In the genomic region with DNA sequence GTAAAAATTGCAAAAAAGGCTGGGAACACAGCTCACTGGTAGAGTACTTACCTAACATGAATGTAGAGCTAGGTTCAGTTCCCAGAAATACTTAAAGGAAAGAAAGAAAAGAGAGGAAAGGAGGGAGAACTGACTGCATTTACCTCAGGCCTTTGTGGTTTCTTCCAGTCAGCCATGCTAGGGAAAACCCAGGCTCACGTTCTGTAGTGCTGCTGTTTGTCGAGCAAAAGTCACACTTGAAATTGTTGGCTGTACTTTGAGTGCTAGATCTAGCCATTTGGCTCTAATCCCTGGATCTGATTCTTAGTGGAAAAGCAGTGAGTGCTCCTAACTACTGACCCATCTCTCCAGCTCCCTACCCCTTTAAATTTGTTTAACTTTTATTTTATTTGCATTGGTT, we compare ENCODE assay signal across 16 mouse cellular contexts. TPM values are rescaled to one million over a fixed set of nuclear protein-coding genes. Genes with fewer than 3 reads are reported as not detected.
"Had no signal": no experiment of that assay in that cellular context is flagged by ENCODE, and none has a peak within 500 bp of the region (broad histone marks: within the 10 kb centered on the region; RNA-seq: fewer than 3 reads in every experiment).

No protein-coding gene starts in this region.

- H3K9me3 ChIP-seq: limb, embryonic 13.5 days; liver, embryonic 12.5 days; midbrain, embryonic 10.5 days; midbrain, embryonic 15.5 days; neural tube, embryonic 12.5 days had no signal

- ATAC-seq: liver, embryonic 12.5 days; midbrain, embryonic 15.5 days had no signal

- DNase-seq: kidney, adult 18-20 months; kidney, postnatal 4 days; left cerebral cortex, postnatal 4 days; lung, embryonic 14.5 days; lung, postnatal 4 days; thymus, postnatal 36 days had no signal

- H3K27me3 ChIP-seq: limb, embryonic 13.5 days; midbrain, embryonic 15.5 days; neural tube, embryonic 12.5 days had no signal

- H3K9ac ChIP-seq: limb, embryonic 13.5 days; liver, embryonic 12.5 days; lung, embryonic 14.5 days; midbrain, embryonic 15.5 days; neural tube, embryonic 12.5 days had no signal

- H3K4me2 ChIP-seq: limb, embryonic 13.5 days; liver, embryonic 12.5 days; lung, embryonic 14.5 days; midbrain, embryonic 15.5 days; neural tube, embryonic 12.5 days had no signal

- H3K4me3 ChIP-seq: layer of hippocampus, adult 2 months; limb, embryonic 13.5 days; liver, embryonic 12.5 days; midbrain, embryonic 10.5 days; midbrain, embryonic 15.5 days; neural tube, embryonic 12.5 days had no signal

- H3K36me3 ChIP-seq: limb, embryonic 13.5 days; liver, embryonic 12.5 days; midbrain, embryonic 10.5 days; midbrain, embryonic 15.5 days; neural tube, embryonic 12.5 days had no signal

- H3K27ac ChIP-seq: kidney, postnatal 0 days; layer of hippocampus, adult 2 months; limb, embryonic 13.5 days; liver, embryonic 12.5 days; midbrain, embryonic 10.5 days; midbrain, embryonic 15.5 days; neural tube, embryonic 12.5 days had no signal

RNA-seq across cellular contexts. Expression of gene Slc44a5, which starts 25.1 kb away (rescaled TPM):
- total RNA-seq: megakaryocyte, adult 5-6 weeks; monocyte, adult 5-6 weeks; neutrophil, adult 5-6 weeks had no signal

RNA-seq across cellular contexts. Expression of gene Msh4, which starts 42.2 kb away (rescaled TPM):
- total RNA-seq: monocyte, adult 5-6 weeks had no signal
